Mouse (Mus musculus): ENCODE results near the gene Slamf7. TPM values are rescaled to one million over a fixed set of nuclear protein-coding genes. Genes with fewer than 3 reads are reported as not detected.

Gene Slamf7
- polyA plus RNA-seq, 1 experiment from 2014 or later: not detected

GRCm38 (mm10) chr1:171667160-171667559 is 14.3 kb upstream of the Slamf7 start:
- Histone ChIP-seq H3K27me3 (no peaks in the 10 kb centered on the region), H3K9ac (no peak overlapping the region), H3K9me3 (replicated peaks) (no peaks in the 10 kb centered on the region), H3K4me2 (no peak overlapping the region), H3K27ac (no peak overlapping the region), H3K36me3 (no peaks in the 10 kb centered on the region), H3K4me1 (replicated peaks) (no peaks in the 10 kb centered on the region), H3K4me3 (replicated peaks) (no peak overlapping the region)
- DNase-seq (no peak), ATAC-seq (ENCODE audit: low read depth) (no peak)
- 65% methylated on average over 1 of the region's 1 CpGs for WGBS (ENCODE audit: insufficient replicate concordance)

GRCm38 (mm10) chr1:171666350-171666749 is 13.5 kb upstream of the Slamf7 start:
- DNase-seq: no peak
- Histone ChIP-seq H3K27me3 (no peaks in the 10 kb centered on the region), H3K27ac (no peak overlapping the region), H3K9ac (no peak overlapping the region), H3K4me3 (replicated peaks) (no peak overlapping the region), H3K36me3 (no peaks in the 10 kb centered on the region), H3K9me3 (replicated peaks) (no peaks in the 10 kb centered on the region), H3K4me1 (replicated peaks) (no peaks in the 10 kb centered on the region), H3K4me2 (no peak overlapping the region)
- WGBS (ENCODE audit: insufficient replicate concordance): 67% methylated on average over 6 of the region's 6 CpGs
- no peak for ATAC-seq (ENCODE audit: low read depth)

- H3K4me1 ChIP-seq (replicated peaks): no peaks in the 10 kb centered on the region
- no peaks in the 10 kb centered on the region for H3K36me3 ChIP-seq
- DNase-seq (no peak), ATAC-seq (ENCODE audit: low read depth) (no peak)
- H3K4me2 ChIP-seq: no peak overlapping the region
- H3K27me3 ChIP-seq: no peaks in the 10 kb centered on the region
- no peak overlapping the region for H3K27ac ChIP-seq
- 76% methylated on average over 2 of the region's 2 CpGs for WGBS (ENCODE audit: insufficient replicate concordance)
- H3K4me3 ChIP-seq (replicated peaks): no peak overlapping the region
- H3K9me3 ChIP-seq (replicated peaks): no peaks in the 10 kb centered on the region
- H3K9ac ChIP-seq: no peak overlapping the region
Measured at GRCm38 (mm10) chr1:171663757-171664156, 10.9 kb upstream of the Slamf7 start.

- H3K9ac ChIP-seq: no peak overlapping the region
- H3K4me2 ChIP-seq: no peak overlapping the region
- H3K4me3 ChIP-seq (replicated peaks): no peak overlapping the region
- H3K4me1 ChIP-seq (replicated peaks): no peaks in the 10 kb centered on the region
- ATAC-seq (ENCODE audit: low read depth) (no peak), DNase-seq (no peak)
- 59% methylated on average over 2 of the region's 2 CpGs for WGBS (ENCODE audit: insufficient replicate concordance)
- H3K9me3 ChIP-seq (replicated peaks): no peaks in the 10 kb centered on the region
- H3K27ac ChIP-seq: no peak overlapping the region
- no peaks in the 10 kb centered on the region for H3K27me3 ChIP-seq
- H3K36me3 ChIP-seq: no peaks in the 10 kb centered on the region
Measured at GRCm38 (mm10) chr1:171661482-171661881, 8.6 kb upstream of the Slamf7 start.

- DNase-seq (no peak), ATAC-seq (ENCODE audit: low read depth) (no peak)
- H3K4me2 ChIP-seq: no peak overlapping the region
- no peaks in the 10 kb centered on the region for H3K4me1 ChIP-seq (replicated peaks)
- H3K36me3 ChIP-seq: no peaks in the 10 kb centered on the region
- 38% methylated on average over 1 of the region's 1 CpGs for WGBS (ENCODE audit: insufficient replicate concordance)
- no peak overlapping the region for H3K9ac ChIP-seq
- no peak overlapping the region for H3K4me3 ChIP-seq (replicated peaks)
- no peak overlapping the region for H3K27ac ChIP-seq
- H3K27me3 ChIP-seq: no peaks in the 10 kb centered on the region
- no peaks in the 10 kb centered on the region for H3K9me3 ChIP-seq (replicated peaks)
Measured at GRCm38 (mm10) chr1:171660423-171660822, 7.6 kb upstream of the Slamf7 start.

- 51% methylated on average over 5 of the region's 5 CpGs for WGBS (ENCODE audit: insufficient replicate concordance)
- Histone ChIP-seq H3K4me3 (replicated peaks) (no peak overlapping the region), H3K4me2 (no peak overlapping the region), H3K27ac (no peak overlapping the region), H3K4me1 (replicated peaks) (no peaks in the 10 kb centered on the region), H3K36me3 (no peaks in the 10 kb centered on the region), H3K27me3 (no peaks in the 10 kb centered on the region), H3K9me3 (replicated peaks) (no peaks in the 10 kb centered on the region), H3K9ac (no peak overlapping the region)
- ATAC-seq (ENCODE audit: low read depth) (no peak), DNase-seq (no peak)
Measured at GRCm38 (mm10) chr1:171658561-171658991, 5.7 kb upstream of the Slamf7 start.

- ATAC-seq (ENCODE audit: low read depth) (no peak), DNase-seq (no peak)
- Histone ChIP-seq H3K4me2 (no peak overlapping the region), H3K4me1 (replicated peaks) (peaks cover 5% of the 10 kb centered on the region), H3K36me3 (no peaks in the 10 kb centered on the region), H3K27me3 (no peaks in the 10 kb centered on the region), H3K4me3 (replicated peaks) (no peak overlapping the region), H3K9ac (no peak overlapping the region), H3K9me3 (replicated peaks) (no peaks in the 10 kb centered on the region), H3K27ac (no peak overlapping the region)
- WGBS (ENCODE audit: insufficient replicate concordance): 57% methylated on average over 8 of the region's 8 CpGs
Measured at GRCm38 (mm10) chr1:171648840-171649239, 4.0 kb downstream of the Slamf7 start.

- H3K4me1 ChIP-seq (replicated peaks): peaks cover 12% of the 10 kb centered on the region
- H3K4me3 ChIP-seq (replicated peaks): no peak overlapping the region
- DNase-seq: no peak
- no peak overlapping the region for H3K4me2 ChIP-seq
- H3K27ac ChIP-seq: no peak overlapping the region
- no peaks in the 10 kb centered on the region for H3K36me3 ChIP-seq
- ATAC-seq (ENCODE audit: low read depth): no peak
- H3K9ac ChIP-seq: no peak overlapping the region
- no peaks in the 10 kb centered on the region for H3K27me3 ChIP-seq
- H3K9me3 ChIP-seq (replicated peaks): no peaks in the 10 kb centered on the region
- 64% methylated on average over 5 of the region's 5 CpGs for WGBS (ENCODE audit: insufficient replicate concordance)
Measured at GRCm38 (mm10) chr1:171647716-171648115, 5.1 kb downstream of the Slamf7 start.

- Histone ChIP-seq H3K27ac (no peak overlapping the region), H3K36me3 (no peaks in the 10 kb centered on the region), H3K9me3 (replicated peaks) (no peaks in the 10 kb centered on the region), H3K27me3 (no peaks in the 10 kb centered on the region), H3K4me1 (replicated peaks) (peaks cover 12% of the 10 kb centered on the region), H3K4me2 (no peak overlapping the region), H3K4me3 (replicated peaks) (no peak overlapping the region), H3K9ac (no peak overlapping the region)
- no peak for ATAC-seq (ENCODE audit: low read depth)
- no peak for DNase-seq
- WGBS (ENCODE audit: insufficient replicate concordance): 52% methylated on average over 5 of the region's 5 CpGs
Measured at GRCm38 (mm10) chr1:171646429-171646940, 6.3 kb downstream of the Slamf7 start.

GRCm38 (mm10) chr1:171643612-171644011 is 9.2 kb downstream of the Slamf7 start:
- H3K9ac ChIP-seq: no peak overlapping the region
- DNase-seq (peak; percentile 70), ATAC-seq (ENCODE audit: low read depth) (peak; percentile 95)
- H3K9me3 ChIP-seq (replicated peaks): no peaks in the 10 kb centered on the region
- H3K4me3 ChIP-seq (replicated peaks): no peak overlapping the region
- WGBS (ENCODE audit: insufficient replicate concordance): 24% methylated on average over 7 of the region's 7 CpGs
- no peaks in the 10 kb centered on the region for H3K27me3 ChIP-seq
- H3K4me1 ChIP-seq (replicated peaks): peaks cover 12% of the 10 kb centered on the region
- H3K4me2 ChIP-seq: no peak overlapping the region
- no peak overlapping the region for H3K27ac ChIP-seq
- H3K36me3 ChIP-seq: no peaks in the 10 kb centered on the region

- Histone ChIP-seq H3K27me3 (no peaks in the 10 kb centered on the region), H3K4me1 (replicated peaks) (peaks cover 12% of the 10 kb centered on the region), H3K4me3 (replicated peaks) (no peak overlapping the region), H3K27ac (no peak overlapping the region), H3K4me2 (no peak overlapping the region), H3K36me3 (no peaks in the 10 kb centered on the region), H3K9me3 (replicated peaks) (no peaks in the 10 kb centered on the region), H3K9ac (no peak overlapping the region)
- no peak for ATAC-seq (ENCODE audit: low read depth)
- no peak for DNase-seq
- WGBS (ENCODE audit: insufficient replicate concordance): 78% methylated on average over 6 of the region's 6 CpGs
Measured at GRCm38 (mm10) chr1:171640796-171641195, 12.0 kb downstream of the Slamf7 start.

- DNase-seq (no peak), ATAC-seq (ENCODE audit: low read depth) (no peak)
- no peak overlapping the region for H3K4me3 ChIP-seq (replicated peaks)
- no peaks in the 10 kb centered on the region for H3K36me3 ChIP-seq
- WGBS (ENCODE audit: insufficient replicate concordance): 56% methylated on average over 2 of the region's 2 CpGs
- H3K9ac ChIP-seq: no peak overlapping the region
- no peaks in the 10 kb centered on the region for H3K27me3 ChIP-seq
- no peaks in the 10 kb centered on the region for H3K9me3 ChIP-seq (replicated peaks)
- peaks cover 5% of the 10 kb centered on the region for H3K4me1 ChIP-seq (replicated peaks)
- no peak overlapping the region for H3K27ac ChIP-seq
- H3K4me2 ChIP-seq: no peak overlapping the region
Measured at GRCm38 (mm10) chr1:171638686-171639085, 14.1 kb downstream of the Slamf7 start.
